Mouse (Mus musculus) forebrain, postnatal 0 days (tissue): ENCODE results near the gene Zcchc10. TPM values are rescaled to one million over a fixed set of nuclear protein-coding genes. Genes with fewer than 3 reads are reported as not detected.
"Not testable (repeated sequence)": the region's sequence is repeated elsewhere in the genome, so short reads cannot be mapped to it uniquely, and the experiment has no call there.

Experiments
- ATAC-seq: fragments of 200-750 bp; cut with Nextera tagmentation; 2 replicates; pipeline ENCODE4 v1.8.0; 2017; ENCODE audit warnings: mild to moderate bottlenecking, moderate library complexity
- DNase-seq: peaks from one replicate; pipeline ENCODE4 v3.0.0-alpha.2; 2015
- H3K27ac ChIP-seq: fragments of 300-500 bp; sonication (generic); 2 replicates; pipeline ENCODE4 v1.5.1; 2014; ENCODE audit warnings: low read depth, mild to moderate bottlenecking, antibody characterized with exemption, low read length, moderate library complexity, mixed read lengths
- H3K27me3 ChIP-seq: fragments of 300-500 bp; sonication (generic); 2 replicates; pipeline ENCODE4 v1.6.1; 2014; ENCODE audit warnings: mild to moderate bottlenecking, low read length, mixed read lengths; ENCODE audit not compliant: insufficient read depth
- H3K36me3 ChIP-seq: fragments of 300-500 bp; sonication (generic); 2 replicates; pipeline ENCODE4 v1.6.1; 2014; ENCODE audit warnings: mild to moderate bottlenecking, moderate library complexity; ENCODE audit not compliant: insufficient read depth
- H3K4me1 ChIP-seq: fragments of 300-500 bp; sonication (generic); 2 replicates; pipeline ENCODE4 v1.6.1; 2014; ENCODE audit warnings: antibody characterized with exemption; ENCODE audit not compliant: insufficient read depth
- H3K4me2 ChIP-seq: fragments of 300-500 bp; sonication (generic); 2 replicates; pipeline ENCODE4 v1.6.1; 2014; ENCODE audit warnings: low read depth, mild to moderate bottlenecking, moderate library complexity
- H3K4me3 ChIP-seq: fragments of 300-500 bp; sonication (generic); 2 replicates; pipeline ENCODE4 v1.5.1; 2014; ENCODE audit warnings: low read depth, low read length, mixed read lengths
- H3K9ac ChIP-seq: fragments of 300-500 bp; sonication (generic); 2 replicates; pipeline ENCODE4 v1.6.1; 2014; ENCODE audit warnings: mild to moderate bottlenecking
- H3K9me3 ChIP-seq: fragments of 300-500 bp; sonication (generic); 2 replicates; pipeline ENCODE4 v1.6.1; 2016; ENCODE audit warnings: low read length
- CTCF ChIP-seq: sonication (generic); IDR thresholded peaks from 2 replicates; pipeline ENCODE4 v1.5.1; 2016; ENCODE audit warnings: antibody characterized with exemption, control low read depth, low read depth
- WGBS: fragments of 180-500 bp; shearing (Covaris S2); extraction: QIAGEN DNeasy Blood & Tissue Kit; methylation state at CpG from one replicate; pipeline ENCODE4 v1.1.7; 2014; 5-methylcytosine and 5-hydroxymethylcytosine counted together
- polyA plus RNA-seq: library from polyadenylated mRNA; unstranded; fragments of >200 nt; fragmentation: Nextera tagmentation; extraction: Ambion mirVana; gene quantifications from 2 replicates; pipeline ENCODE4 v1.2.1, GENCODE M21; 2015
- total RNA-seq: library from RNA; depleted of rRNA; stranded (reverse); fragments of >200 nt; gene quantifications from 2 replicates; pipeline ENCODE4 v1.2.3, GENCODE M21; 2014

Gene Zcchc10
- total and polyA plus RNA-seq, 2 experiments from 2014 or later = 0.86 to 16.0 TPM

DNA sequence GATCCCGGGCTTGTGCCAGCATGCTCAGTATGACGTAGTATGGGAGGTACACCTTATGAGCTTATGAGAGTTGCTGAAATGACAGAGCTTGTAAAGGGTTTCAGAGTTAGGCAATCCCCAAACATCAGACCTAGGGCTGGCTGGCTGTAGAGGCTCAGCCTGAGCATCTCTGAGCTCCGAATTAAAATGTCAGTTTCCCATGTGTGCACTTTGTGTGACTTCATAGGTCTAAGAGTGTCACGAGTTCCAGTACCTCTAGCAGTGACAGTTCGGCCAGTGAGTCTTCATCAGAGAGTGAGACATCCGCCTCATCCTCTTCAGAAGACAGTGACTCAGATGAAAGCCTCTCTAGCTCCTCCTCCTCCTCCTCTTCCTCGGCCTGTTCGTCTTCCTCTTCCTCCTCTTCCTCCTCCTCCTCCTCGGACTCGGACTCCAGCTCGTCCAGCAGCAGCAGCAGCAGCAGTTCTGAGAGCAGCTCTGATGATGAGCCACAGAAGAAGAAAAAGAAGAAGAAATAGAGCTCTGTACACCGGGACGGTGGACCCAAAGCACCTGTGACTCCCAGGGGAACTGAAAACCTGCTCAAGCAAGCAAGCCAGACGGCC lies 7.7 kb downstream of the Zcchc10 start:
- ATAC-seq = no peak
- no peak overlapping the region for H3K9ac ChIP-seq
- no peaks in the 10 kb centered on the region for H3K4me1 ChIP-seq
- DNase-seq = no peak
- TF ChIP-seq CTCF = no peak
- H3K4me2 ChIP-seq = no peak overlapping the region
- H3K36me3 ChIP-seq = peaks cover 45% of the 10 kb centered on the region
- no peak overlapping the region for H3K4me3 ChIP-seq
- no peak overlapping the region for H3K27ac ChIP-seq
- H3K9me3 ChIP-seq = no peaks in the 10 kb centered on the region
- WGBS = 89% methylated on average over 14 of the region's 14 CpGs
- H3K27me3 ChIP-seq = no peaks in the 10 kb centered on the region

DNA sequence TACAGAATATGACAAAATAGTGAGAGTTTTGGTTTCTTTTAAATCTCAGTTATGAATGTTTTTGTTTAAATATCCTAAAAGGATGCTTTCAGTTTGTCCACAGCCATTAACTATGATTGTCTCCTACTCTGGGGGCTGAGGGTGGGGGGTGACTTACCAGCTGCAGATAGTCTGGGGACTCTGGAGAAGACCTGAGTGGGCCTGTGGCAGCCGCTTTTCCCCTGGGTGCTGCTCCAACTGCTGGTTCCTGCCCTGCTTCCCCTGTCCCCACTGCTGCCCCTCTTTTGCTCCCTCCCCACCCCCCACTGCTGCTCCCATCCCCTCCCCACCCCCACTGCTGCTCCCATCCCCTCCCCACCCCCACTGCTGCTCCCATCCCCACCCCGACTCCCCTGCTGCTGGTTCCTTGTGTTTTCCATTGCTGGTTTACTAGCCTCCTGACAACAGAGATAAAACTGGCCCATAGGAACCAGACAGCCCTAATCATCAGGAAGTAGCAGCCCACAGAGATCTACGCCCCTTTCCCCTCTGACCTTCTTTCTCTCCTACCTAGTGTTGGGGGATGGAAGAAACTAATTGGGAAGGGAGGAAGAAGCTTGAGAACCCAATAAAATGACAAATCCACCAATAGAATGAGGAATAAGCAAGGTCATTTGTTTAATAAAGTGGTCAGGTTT lies 11.2 kb downstream of the Zcchc10 start:
- ATAC-seq = no peak
- Histone ChIP-seq H3K4me1 (no peaks in the 10 kb centered on the region), H3K9me3 (no peaks in the 10 kb centered on the region), H3K36me3 (peaks cover 18% of the 10 kb centered on the region), H3K27me3 (no peaks in the 10 kb centered on the region), H3K4me2 (no peak overlapping the region), H3K4me3 (no peak overlapping the region), H3K9ac (no peak overlapping the region), H3K27ac (no peak overlapping the region)
- DNase-seq = no peak
- TF ChIP-seq CTCF = no peak
- 58% methylated on average over 3 of the region's 3 CpGs for WGBS

DNA sequence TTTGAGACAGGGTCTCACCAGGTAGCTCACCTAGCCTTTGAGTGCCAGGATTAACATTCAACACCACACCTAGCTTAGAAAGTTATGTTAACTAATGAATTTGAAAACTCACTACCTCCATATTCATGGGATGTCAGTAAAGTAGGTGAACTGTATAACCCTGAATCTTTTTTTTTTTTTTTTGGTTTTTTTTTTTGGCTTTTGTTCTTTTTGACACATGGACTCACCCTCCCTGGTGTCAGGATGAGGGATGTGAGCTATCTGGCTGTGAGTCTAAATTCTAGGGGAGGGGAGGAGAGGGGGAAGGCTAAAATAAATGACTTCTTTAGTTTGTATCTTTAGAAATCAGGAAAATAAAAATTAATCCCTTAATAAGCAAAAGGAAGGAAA lies 11.7 kb downstream of the Zcchc10 start:
- no peak overlapping the region for H3K9ac ChIP-seq
- TF ChIP-seq CTCF = no peak
- no peaks in the 10 kb centered on the region for H3K9me3 ChIP-seq
- H3K4me1 ChIP-seq = no peaks in the 10 kb centered on the region
- no peak overlapping the region for H3K4me2 ChIP-seq
- ATAC-seq (no peak), DNase-seq (no peak)
- no peak overlapping the region for H3K4me3 ChIP-seq
- H3K27me3 ChIP-seq = no peaks in the 10 kb centered on the region
- H3K27ac ChIP-seq = no peak overlapping the region
- peaks cover 14% of the 10 kb centered on the region for H3K36me3 ChIP-seq

DNA sequence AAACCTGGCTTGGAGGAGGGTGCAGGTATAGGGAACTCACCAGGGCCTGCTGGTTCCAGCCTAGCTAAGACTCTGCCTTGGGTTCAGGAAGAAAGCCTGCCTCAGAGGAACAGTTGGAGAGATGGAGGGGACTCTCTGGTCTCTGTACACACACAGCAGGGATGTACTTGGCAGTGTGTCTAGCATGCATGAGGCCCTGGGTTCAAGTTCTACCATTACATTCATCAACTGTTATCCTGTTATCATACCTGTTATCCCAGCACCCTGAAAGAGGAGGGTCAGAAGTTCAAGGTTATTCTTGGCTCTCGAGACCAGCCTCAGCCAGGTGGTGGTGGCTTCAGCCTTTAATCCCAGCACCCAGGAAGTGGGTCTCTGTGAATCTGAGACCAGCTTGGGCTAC lies 12.4 kb downstream of the Zcchc10 start:
- Histone ChIP-seq H3K4me3 (no peak overlapping the region), H3K4me2 (no peak overlapping the region), H3K36me3 (peaks cover 9% of the 10 kb centered on the region), H3K27ac (no peak overlapping the region), H3K27me3 (no peaks in the 10 kb centered on the region), H3K9me3 (no peaks in the 10 kb centered on the region), H3K9ac (no peak overlapping the region), H3K4me1 (no peaks in the 10 kb centered on the region)
- no peak for TF ChIP-seq CTCF
- WGBS = 83% methylated on average over 1 of the region's 1 CpGs
- no peak for DNase-seq
- no peak for ATAC-seq

DNA sequence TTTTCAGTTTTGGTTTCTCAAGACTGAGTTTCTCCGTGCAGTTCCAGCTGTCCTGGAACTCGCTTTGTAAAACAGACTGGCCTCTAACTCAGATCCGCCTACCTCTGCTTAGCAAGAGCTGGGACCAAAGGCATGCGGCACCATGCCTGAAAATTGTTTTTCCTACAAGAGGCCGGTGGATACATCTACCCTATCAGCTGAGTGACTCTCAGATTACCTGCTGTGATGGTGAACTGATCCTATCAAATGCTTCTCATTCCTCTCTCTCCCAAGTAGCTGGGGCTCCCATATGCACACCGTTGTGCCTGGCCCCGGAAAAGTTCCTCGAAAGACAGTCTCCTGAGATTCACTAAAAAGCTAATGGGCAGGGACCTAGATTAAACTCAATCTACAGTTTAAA lies 13.2 kb downstream of the Zcchc10 start:
- no peak for DNase-seq
- H3K4me3 ChIP-seq = no peak overlapping the region
- TF ChIP-seq CTCF = no peak
- peaks cover 3% of the 10 kb centered on the region; the same call in 1 of the 2 replicates for H3K36me3 ChIP-seq
- no peaks in the 10 kb centered on the region for H3K27me3 ChIP-seq
- H3K4me2 ChIP-seq = no peak overlapping the region
- WGBS = 68% methylated on average over 8 of the region's 8 CpGs
- no peaks in the 10 kb centered on the region for H3K9me3 ChIP-seq
- no peaks in the 10 kb centered on the region for H3K4me1 ChIP-seq
- ATAC-seq = no peak
- no peak overlapping the region for H3K27ac ChIP-seq
- H3K9ac ChIP-seq = no peak overlapping the region

DNA sequence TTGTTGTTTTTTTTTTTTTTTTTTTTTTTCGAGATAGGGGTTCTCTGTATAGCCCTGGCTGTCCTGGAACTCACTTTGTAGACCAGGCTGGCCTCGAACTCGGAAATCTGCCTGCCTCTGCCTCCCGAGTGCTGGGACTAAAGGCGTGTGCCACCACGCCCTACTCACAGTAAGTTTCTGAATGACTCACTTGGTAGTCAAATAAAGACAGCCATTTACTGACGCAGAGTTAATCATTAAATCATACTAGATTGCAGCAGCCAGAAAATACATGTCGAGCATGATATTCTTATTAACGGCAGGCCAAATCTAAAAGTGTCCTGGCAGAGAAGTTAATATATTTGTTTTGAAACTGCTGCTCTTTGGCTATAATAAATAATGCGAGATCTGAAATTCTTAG lies 16.5 kb downstream of the Zcchc10 start:
- WGBS = 88% methylated on average over 10 of the region's 10 CpGs
- H3K9me3 ChIP-seq, H3K36me3 ChIP-seq, H3K27me3 ChIP-seq, H3K4me3 ChIP-seq, H3K27ac ChIP-seq, ATAC-seq, H3K4me2 ChIP-seq, DNase-seq, H3K9ac ChIP-seq, H3K4me1 ChIP-seq: not testable (repeated sequence)

DNA sequence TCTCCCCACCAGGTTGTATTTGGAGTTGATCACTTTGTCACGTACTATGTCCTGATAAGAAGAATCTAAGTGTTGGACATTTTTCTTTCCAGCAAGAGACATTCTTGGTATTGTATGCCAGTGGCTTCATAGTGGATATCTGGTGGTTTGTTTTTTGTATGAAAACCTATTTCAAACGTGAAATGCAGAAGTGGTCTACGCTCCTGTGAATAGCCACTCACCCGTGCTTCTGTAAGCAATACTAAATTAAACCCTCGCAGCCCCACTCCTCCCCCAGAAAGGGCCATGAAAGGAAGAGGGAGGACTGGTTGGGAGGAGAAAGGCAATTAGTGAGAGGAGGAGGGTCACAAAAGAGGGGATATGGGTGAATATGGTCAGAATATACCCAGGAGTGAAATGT lies 18.2 kb downstream of the Zcchc10 start:
- Histone ChIP-seq H3K4me2 (no peak overlapping the region), H3K9me3 (no peaks in the 10 kb centered on the region), H3K27me3 (no peaks in the 10 kb centered on the region), H3K9ac (no peak overlapping the region), H3K36me3 (no peaks in the 10 kb centered on the region), H3K4me1 (no peaks in the 10 kb centered on the region), H3K4me3 (no peak overlapping the region), H3K27ac (no peak overlapping the region)
- ATAC-seq (no peak), DNase-seq (no peak)
- TF ChIP-seq CTCF = no peak
- WGBS = 39% methylated on average over 5 of the region's 5 CpGs
